Mouse (Mus musculus) lung, adult 18-20 months (tissue): ENCODE results near the gene Rnf157.

Experiments used
- DNase-seq, 2 experiments: peaks; one replicate each; pipeline ENCODE4 v3.0.0; 2022; ENCODE audit warnings: mixed read lengths in 2 of 2

The Rnf157 gene

GRCm38 (mm10) chr11:116334417-116334782 is 78.4 kb downstream of the Rnf157 start:
- no peak for DNase-seq

GRCm38 (mm10) chr11:116333526-116334416 is 79.1 kb downstream of the Rnf157 start:
- peak in 1 of 2 experiments; percentile 27 for DNase-seq

GRCm38 (mm10) chr11:116332983-116333270 is 79.9 kb downstream of the Rnf157 start:
- DNase-seq = no peak

- no peak for DNase-seq
These were observed 80.4 kb downstream of the Rnf157 start for GRCm38 (mm10) chr11:116332232-116332982.

- peak; percentile 31 to 52 for DNase-seq
These were observed 82.7 kb downstream of the Rnf157 start for GRCm38 (mm10) chr11:116330211-116330518.

- DNase-seq = peak; percentile 36 to 39
These were observed 83.3 kb downstream of the Rnf157 start for GRCm38 (mm10) chr11:116329314-116330210.

GRCm38 (mm10) chr11:116326963-116327603 is 85.7 kb downstream of the Rnf157 start:
- peak; percentile 44 to 74 for DNase-seq

GRCm38 (mm10) chr11:116318719-116319659 is 93.8 kb downstream of the Rnf157 start:
- peak; percentile 81 to 86 for DNase-seq

GRCm38 (mm10) chr11:116312359-116312758 is 100.5 kb downstream of the Rnf157 start:
- no peak for DNase-seq

GRCm38 (mm10) chr11:116311169-116311568 is 101.7 kb downstream of the Rnf157 start:
- no peak for DNase-seq

- no peak for DNase-seq
These were observed 103.2 kb downstream of the Rnf157 start for GRCm38 (mm10) chr11:116309601-116310000.

GRCm38 (mm10) chr11:116307762-116308531 is 104.9 kb downstream of the Rnf157 start:
- no peak for DNase-seq

- no peak for DNase-seq
These were observed 105.7 kb downstream of the Rnf157 start, which contains the start of gene Exoc7 for GRCm38 (mm10) chr11:116307019-116307725. Gene Exoc7 (minus strand): TSS chr11:116307233.

GRCm38 (mm10) chr11:116306126-116306982 is 106.5 kb downstream of the Rnf157 start:
- DNase-seq = peak; percentile 90 to 96

- no peak for DNase-seq
These were observed 107.4 kb downstream of the Rnf157 start for GRCm38 (mm10) chr11:116305423-116305822.

GRCm38 (mm10) chr11:116298621-116299020 is 114.2 kb downstream of the Rnf157 start:
- no peak for DNase-seq

GRCm38 (mm10) chr11:116298221-116298620 is 114.6 kb downstream of the Rnf157 start:
- no peak for DNase-seq

GRCm38 (mm10) chr11:116297017-116297416 is 115.8 kb downstream of the Rnf157 start:
- DNase-seq = peak; percentile 46 to 73
